ENCODE assay signal across 11 mouse cellular contexts in the genomic region with DNA sequence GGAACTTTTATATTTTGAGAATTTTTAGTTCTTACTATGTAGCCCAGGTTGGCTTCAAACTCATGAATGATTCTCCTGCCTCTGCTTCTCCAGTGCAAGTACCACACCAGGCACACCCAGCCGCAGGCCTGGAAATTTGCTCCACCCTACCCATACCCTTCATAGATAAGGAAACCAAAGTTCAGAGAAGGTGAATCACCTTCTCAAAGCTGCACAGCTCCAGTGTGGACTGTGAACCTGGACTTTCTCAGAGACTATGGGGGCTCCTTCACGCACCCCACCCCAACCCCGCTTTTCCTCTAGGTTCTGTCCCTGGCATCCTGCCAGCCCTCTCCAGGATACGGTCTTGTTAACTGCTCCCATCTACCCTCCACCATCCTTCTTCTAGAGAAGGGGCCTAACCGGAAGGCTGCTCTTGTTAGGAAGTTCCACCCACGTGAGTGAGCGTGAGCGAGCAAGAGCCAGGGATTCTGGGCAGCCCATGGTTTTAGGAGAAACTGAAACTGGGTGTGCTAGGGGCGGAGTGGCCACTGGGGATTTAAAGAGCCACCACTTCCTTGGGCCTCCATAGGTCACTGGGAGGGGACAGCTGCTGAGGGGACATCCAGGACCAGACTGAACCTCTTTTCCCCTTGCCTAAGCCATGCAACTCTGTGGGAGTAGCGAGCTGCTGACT. TPM values are rescaled to one million over a fixed set of nuclear protein-coding genes. Genes with fewer than 3 reads are reported as not detected.
DNase-seq lines count a peak whose midpoint lies in the region; ATAC-seq and TF ChIP-seq lines count a peak whose summit lies in the region.
"Had no signal": no experiment of that assay in that cellular context is flagged by ENCODE, and none has a peak within 500 bp of the region (broad histone marks: within the 10 kb centered on the region; RNA-seq: fewer than 3 reads in every experiment).

No protein-coding gene starts in this region.

- H3K27me3 ChIP-seq in limb, embryonic 12.5 days = no peaks in the 10 kb centered on the region
- H3K27me3 ChIP-seq in limb, embryonic 10.5 days (ENCODE audit: low read depth, poor library complexity, severe bottlenecking) = no peaks in the 10 kb centered on the region
- no peaks in the 10 kb centered on the region for H3K27me3 ChIP-seq in kidney, adult 2 months (replicated peaks; ENCODE audit: control insufficient read depth, insufficient read depth, low read length)
- H3K27me3 ChIP-seq in midbrain, embryonic 11.5 days (ENCODE audit: control insufficient read depth, insufficient read depth, low read length) = no peaks in the 10 kb centered on the region

- ATAC-seq in limb, embryonic 12.5 days (ENCODE audit: insufficient number of reproducible peaks, insufficient read depth, low FRiP score, low TSS enrichment, low read depth) = no peak
- no peak for ATAC-seq in midbrain, embryonic 11.5 days (ENCODE audit: low FRiP score)

- no peak overlapping the region for H3K4me3 ChIP-seq in limb, embryonic 12.5 days (replicated peaks)
- no peak overlapping the region for H3K4me3 ChIP-seq in limb, embryonic 10.5 days
- H3K4me3 ChIP-seq in bone marrow, adult 2 months (replicated peaks; ENCODE audit: control insufficient read depth, low read depth, low read length) = peak overlapping the region; percentile 26
- peak overlapping the region; percentile 45 for H3K4me3 ChIP-seq in kidney, adult 2 months (ENCODE audit: insufficient read depth, low read depth, low read length)
- H3K4me3 ChIP-seq in macrophage (ENCODE audit: inconsistent target) = peak overlapping the region; percentile 31
- H3K4me3 ChIP-seq in midbrain, embryonic 11.5 days (ENCODE audit: low read depth, low read length) = no peak overlapping the region
- H3K4me3 ChIP-seq: liver, embryonic 15.5 days had no signal

- H3K4me2 ChIP-seq in limb, embryonic 12.5 days = no peak overlapping the region
- H3K4me2 ChIP-seq in midbrain, embryonic 11.5 days = no peak overlapping the region
- H3K4me2 ChIP-seq: liver, embryonic 15.5 days had no signal

- 0 out of 2 replicates have a peak overlapping the region, but pooled peaks have one; percentile 4 for H3K9ac ChIP-seq in limb, embryonic 12.5 days (replicated peaks)
- H3K9ac ChIP-seq in midbrain, embryonic 11.5 days (ENCODE audit: low read length) = no peak overlapping the region
- H3K9ac ChIP-seq: liver, embryonic 15.5 days had no signal

- no peaks in the 10 kb centered on the region for H3K9me3 ChIP-seq in limb, embryonic 12.5 days
- H3K9me3 ChIP-seq in limb, embryonic 10.5 days (replicated peaks) = no peaks in the 10 kb centered on the region
- no peaks in the 10 kb centered on the region for H3K9me3 ChIP-seq in midbrain, embryonic 11.5 days (ENCODE audit: control insufficient read depth, low read length)
- H3K9me3 ChIP-seq: G1E; liver, embryonic 15.5 days had no signal

- no peak for DNase-seq in limb, embryonic 10.5 days (ENCODE audit: low spot score)
- peak; percentile 75 for DNase-seq in kidney, adult 2 months
- no peak for DNase-seq in cerebellum, postnatal 4 days (ENCODE audit: low spot score in 2 of 2)
- DNase-seq in midbrain, embryonic 11.5 days (ENCODE audit: low spot score, missing footprints) = no peak
- no peak for DNase-seq in embryo, embryonic 10 days (ENCODE audit: low spot score)

- peaks cover 9% of the 10 kb centered on the region; the same call in 1 of the 2 replicates for H3K79me2 ChIP-seq in macrophage (ENCODE audit: inconsistent target)

- no peak overlapping the region for H3K27ac ChIP-seq in limb, embryonic 12.5 days
- H3K27ac ChIP-seq in limb, embryonic 10.5 days = no peak overlapping the region
- H3K27ac ChIP-seq in bone marrow, adult 2 months (ENCODE audit: control insufficient read depth, insufficient read depth, low read depth, low read length, poor library complexity) = no peak overlapping the region
- H3K27ac ChIP-seq in kidney, adult 2 months (ENCODE audit: insufficient read depth, low read depth, low read length) = peak overlapping the region; percentile 10; the same call in 1 of the 2 replicates
- peak overlapping the region; percentile 24 for H3K27ac ChIP-seq in macrophage
- no peak overlapping the region for H3K27ac ChIP-seq in midbrain, embryonic 11.5 days (ENCODE audit: low read depth, low read length)
- H3K27ac ChIP-seq: liver, embryonic 15.5 days had no signal

- TF ChIP-seq POLR2A in bone marrow, adult 2 months (IDR thresholded peaks at IDR 0.05; ENCODE audit: borderline replicate concordance, control insufficient read depth, low read depth, low read length) = no peak
- TF ChIP-seq POLR2A in kidney, adult 2 months (IDR thresholded peaks at IDR 0.05; ENCODE audit: low read depth, low read length) = no peak

- 72% methylated on average over 10 of the region's 10 CpGs for WGBS in limb, embryonic 12.5 days
- whole genome bisulfite sequencing in limb, embryonic 10.5 days = 81% methylated on average over 10 of the region's 10 CpGs
- 41% methylated on average over 10 of the region's 10 CpGs for WGBS in bone marrow, adult 2 months
- WGBS in kidney, adult 2 months = 56% methylated on average over 10 of the region's 10 CpGs
- 45% methylated on average over 10 of the region's 10 CpGs for WGBS in macrophage (ENCODE audit: missing documents)
- 78% methylated on average over 10 of the region's 10 CpGs for WGBS in midbrain, embryonic 11.5 days

- H3K36me3 ChIP-seq in limb, embryonic 12.5 days = no peaks in the 10 kb centered on the region
- no peaks in the 10 kb centered on the region for H3K36me3 ChIP-seq in limb, embryonic 10.5 days
- no peaks in the 10 kb centered on the region for H3K36me3 ChIP-seq in kidney, adult 2 months (ENCODE audit: control insufficient read depth, insufficient read depth, low read length)
- peaks cover 8% of the 10 kb centered on the region; the same call in 1 of the 2 replicates for H3K36me3 ChIP-seq in macrophage (ENCODE audit: inconsistent target)
- no peaks in the 10 kb centered on the region for H3K36me3 ChIP-seq in midbrain, embryonic 11.5 days (ENCODE audit: control insufficient read depth, insufficient read depth, low read length)
- H3K36me3 ChIP-seq: G1E; liver, embryonic 15.5 days had no signal

- H3K4me1 ChIP-seq in limb, embryonic 12.5 days (replicated peaks) = no peaks in the 10 kb centered on the region
- 0 out of 2 replicates have a peak, but pooled peaks cover 3% of the 10 kb centered on the region for H3K4me1 ChIP-seq in limb, embryonic 10.5 days
- no peaks in the 10 kb centered on the region for H3K4me1 ChIP-seq in bone marrow, adult 2 months (ENCODE audit: control insufficient read depth, insufficient read depth, low read length)
- no peaks in the 10 kb centered on the region for H3K4me1 ChIP-seq in kidney, adult 2 months (ENCODE audit: control insufficient read depth, insufficient read depth, low read length)
- H3K4me1 ChIP-seq in midbrain, embryonic 11.5 days (ENCODE audit: control insufficient read depth, insufficient read depth, low read length) = no peaks in the 10 kb centered on the region

- no peak for TF ChIP-seq CTCF in bone marrow, adult 2 months (IDR thresholded peaks at IDR 0.05; ENCODE audit: control insufficient read depth, insufficient read depth, low read length)
- no peak for TF ChIP-seq CTCF in kidney, adult 2 months (conservative IDR thresholded peaks at IDR 0.05; ENCODE audit: insufficient read depth, insufficient read length, low read depth, low read length)

RNA-seq across cellular contexts. Expression of gene Majin, which starts 20.2 kb away (rescaled TPM):
- not detected in 2 replicates for polyA plus RNA-seq in limb, embryonic 12.5 days (2016; fragmentation: Nextera tagmentation; extraction: Ambion mirVana)
- not detected in 2 replicates for polyA plus RNA-seq in limb, embryonic 10.5 days (2016; fragmentation: Nextera tagmentation; extraction: Ambion mirVana)
- not detected in 2 replicates for polyA plus RNA-seq in bone marrow, adult 2 months (2011; ENCODE audit: insufficient read depth, insufficient read length, low replicate concordance, missing spikeins)
- 0.16 and 0.28 TPM in 2 replicates for polyA plus RNA-seq in kidney, adult 2 months (2012; rRNA removed)
- total RNA-seq in macrophage (2018; cell fraction: chromatin; rRNA removed) = 10 to 100 TPM in 3 of 26 experiments, 1 to 10 TPM in 12, under 1 TPM in 6, not detected in 5; 0.55 to 11.3 (median 5.0) TPM
- total RNA-seq in macrophage (2018; cell fraction: cytosol; rRNA removed) = 1 to 10 TPM in 11 of 26 experiments, under 1 TPM in 8, not detected in 7; 0.09 to 2.2 (median 1.1) TPM
- total RNA-seq in macrophage (2018; cell fraction: nucleus; rRNA removed) = 1 to 10 TPM in 15 of 26 experiments, under 1 TPM in 5, not detected in 6; 0.35 to 8.7 (median 5.0) TPM
- 0.11 TPM in 1 of 3 replicates, not detected in the others for polyA plus RNA-seq in macrophage (2018)
- not detected in 2 replicates for polyA plus RNA-seq in midbrain, embryonic 11.5 days (2014; fragmentation: Nextera tagmentation; extraction: Ambion mirVana)
- polyA plus RNA-seq: G1E; heart, embryonic 14.5 days; liver, embryonic 15.5 days had no signal

RNA-seq across cellular contexts. Expression of gene Arl2, which starts 22.7 kb away (rescaled TPM):
- 78.2 and 83.4 TPM in 2 replicates for polyA plus RNA-seq in limb, embryonic 12.5 days (2016; fragmentation: Nextera tagmentation; extraction: Ambion mirVana)
- polyA plus RNA-seq in limb, embryonic 10.5 days (2016; fragmentation: Nextera tagmentation; extraction: Ambion mirVana) = 97.0 and 112 TPM in 2 replicates
- 19.6 and 20.5 TPM in 2 replicates for polyA plus RNA-seq in bone marrow, adult 2 months (2011; ENCODE audit: insufficient read depth, insufficient read length, low replicate concordance, missing spikeins)
- polyA plus RNA-seq in kidney, adult 2 months (2012; rRNA removed) = 144 and 157 TPM in 2 replicates
- total RNA-seq in macrophage (2018; cell fraction: chromatin; rRNA removed) = 10 to 100 TPM in 14 of 26 experiments, 1 to 10 TPM in 12; 2.8 to 27.5 (median 11.5) TPM
- 10 to 100 TPM; 19.4 to 37.0 (median 25.7) TPM for total RNA-seq in macrophage (2018; cell fraction: cytosol; rRNA removed)
- total RNA-seq in macrophage (2018; cell fraction: nucleus; rRNA removed) = 10 to 100 TPM in 18 of 26 experiments, 1 to 10 TPM in 8; 5.3 to 30.1 (median 12.5) TPM
- polyA plus RNA-seq in macrophage (2018) = 24.6 to 32.9 TPM (median 27.4 TPM) in 3 replicates
- 75.6 and 86.1 TPM in 2 replicates for polyA plus RNA-seq in midbrain, embryonic 11.5 days (2014; fragmentation: Nextera tagmentation; extraction: Ambion mirVana)

RNA-seq across cellular contexts. Expression of gene Batf2, which starts 23.2 kb away (rescaled TPM):
- not detected in 2 replicates for polyA plus RNA-seq in limb, embryonic 12.5 days (2016; fragmentation: Nextera tagmentation; extraction: Ambion mirVana)
- not detected in 2 replicates for polyA plus RNA-seq in limb, embryonic 10.5 days (2016; fragmentation: Nextera tagmentation; extraction: Ambion mirVana)
- polyA plus RNA-seq in bone marrow, adult 2 months (2011; ENCODE audit: insufficient read depth, insufficient read length, low replicate concordance, missing spikeins) = 0.93 TPM in 1 of 2 replicates, not detected in the other
- polyA plus RNA-seq in kidney, adult 2 months (2012; rRNA removed) = 4.8 and 5.5 TPM in 2 replicates
- total RNA-seq in macrophage (2018; cell fraction: chromatin; rRNA removed) = 100 to 1,000 TPM in 9 of 26 experiments, 10 to 100 TPM in 14, 1 to 10 TPM in 3; 5.2 to 320 (median 58.7) TPM
- total RNA-seq in macrophage (2018; cell fraction: cytosol; rRNA removed) = 10 to 100 TPM in 14 of 26 experiments, 1 to 10 TPM in 12; 6.7 to 97.4 (median 34.2) TPM
- 100 to 1,000 TPM in 12 of 26 experiments, 10 to 100 TPM in 14; 10.4 to 414 (median 73.6) TPM for total RNA-seq in macrophage (2018; cell fraction: nucleus; rRNA removed)
- polyA plus RNA-seq in macrophage (2018) = 5.7 to 15.6 TPM (median 5.9 TPM) in 3 replicates
- not detected in 2 replicates for polyA plus RNA-seq in midbrain, embryonic 11.5 days (2014; fragmentation: Nextera tagmentation; extraction: Ambion mirVana)
- polyA plus RNA-seq: G1E; heart, embryonic 14.5 days had no signal

RNA-seq across cellular contexts. Expression of gene Snx15, which starts 35.9 kb away (rescaled TPM):
- 33.1 and 33.2 TPM in 2 replicates for polyA plus RNA-seq in limb, embryonic 12.5 days (2016; fragmentation: Nextera tagmentation; extraction: Ambion mirVana)
- 25.7 and 28.7 TPM in 2 replicates for polyA plus RNA-seq in limb, embryonic 10.5 days (2016; fragmentation: Nextera tagmentation; extraction: Ambion mirVana)
- polyA plus RNA-seq in bone marrow, adult 2 months (2011; ENCODE audit: insufficient read depth, insufficient read length, low replicate concordance, missing spikeins) = 33.2 and 38.4 TPM in 2 replicates
- 28.7 and 35.0 TPM in 2 replicates for polyA plus RNA-seq in kidney, adult 2 months (2012; rRNA removed)
- total RNA-seq in macrophage (2018; cell fraction: chromatin; rRNA removed) = 10 to 100 TPM in 24 of 26 experiments, 1 to 10 TPM in 2; 5.6 to 97.0 (median 55.0) TPM
- 10 to 100 TPM; 24.8 to 48.8 (median 38.4) TPM for total RNA-seq in macrophage (2018; cell fraction: cytosol; rRNA removed)
- total RNA-seq in macrophage (2018; cell fraction: nucleus; rRNA removed) = 10 to 100 TPM in 25 of 26 experiments, 1 to 10 TPM in 1; 9.1 to 77.4 (median 46.5) TPM
- 28.8 to 41.8 TPM (median 33.8 TPM) in 3 replicates for polyA plus RNA-seq in macrophage (2018)
- polyA plus RNA-seq in midbrain, embryonic 11.5 days (2014; fragmentation: Nextera tagmentation; extraction: Ambion mirVana) = 23.8 and 26.1 TPM in 2 replicates

RNA-seq across cellular contexts. Expression of gene Sac3d1, which starts 45.6 kb away (rescaled TPM):
- 55.0 and 58.8 TPM in 2 replicates for polyA plus RNA-seq in limb, embryonic 12.5 days (2016; fragmentation: Nextera tagmentation; extraction: Ambion mirVana)
- polyA plus RNA-seq in limb, embryonic 10.5 days (2016; fragmentation: Nextera tagmentation; extraction: Ambion mirVana) = 65.4 and 73.3 TPM in 2 replicates
- 2.5 and 6.0 TPM in 2 replicates for polyA plus RNA-seq in bone marrow, adult 2 months (2011; ENCODE audit: insufficient read depth, insufficient read length, low replicate concordance, missing spikeins)
- 23.8 and 30.3 TPM in 2 replicates for polyA plus RNA-seq in kidney, adult 2 months (2012; rRNA removed)
- total RNA-seq in macrophage (2018; cell fraction: chromatin; rRNA removed) = 1 to 10 TPM in 25 of 26 experiments, under 1 TPM in 1; 0.80 to 6.3 (median 1.7) TPM
- total RNA-seq in macrophage (2018; cell fraction: cytosol; rRNA removed) = 1 to 10 TPM; 4.5 to 9.3 (median 7.0) TPM
- total RNA-seq in macrophage (2018; cell fraction: nucleus; rRNA removed) = 1 to 10 TPM; 1.2 to 5.4 (median 3.5) TPM
- polyA plus RNA-seq in macrophage (2018) = 1.4 to 11.0 TPM (median 6.6 TPM) in 3 replicates
- 55.3 and 60.0 TPM in 2 replicates for polyA plus RNA-seq in midbrain, embryonic 11.5 days (2014; fragmentation: Nextera tagmentation; extraction: Ambion mirVana)

Comparison
In these comparisons a context has a peak if more than half of its experiments do, and no peak if none do; other contexts are left out.
1. H3K27ac ChIP-seq: peak in kidney, adult 2 months (single experiment) and macrophage (single experiment); none in limb, embryonic 12.5 days (single experiment), limb, embryonic 10.5 days (single experiment), bone marrow, adult 2 months (single experiment) and midbrain, embryonic 11.5 days (single experiment).
2. H3K4me3 ChIP-seq: peak in bone marrow, adult 2 months (single experiment), kidney, adult 2 months (single experiment) and macrophage (single experiment); none in limb, embryonic 12.5 days (single experiment), limb, embryonic 10.5 days (single experiment) and midbrain, embryonic 11.5 days (single experiment).